Mouse (Mus musculus) liver, postnatal 0 days (tissue): ENCODE measurements around the gene Dsn1.

Experiments
- CTCF ChIP-seq: sonication (generic); IDR thresholded peaks from 2 replicates; pipeline ENCODE4 v1.5.1; 2016; ENCODE audit warnings: antibody characterized with exemption, low read depth
- EP300 ChIP-seq: IDR thresholded peaks from 2 replicates; pipeline ENCODE4 v1.6.1; 2016; ENCODE audit warnings: antibody characterized with exemption, low read depth, mild to moderate bottlenecking

GRCm38 (mm10) chr2:157008509-157008908 is 1.6 kb upstream of the Dsn1 start:
- TF ChIP-seq CTCF (no peak), EP300 (no peak)
